Mouse (Mus musculus) testis, adult 2 months (tissue): Measurements from ENCODE around the gene Atp6v1g2.

ENCODE experiments used
- CTCF ChIP-seq: fragments of 200-500 bp; IDR thresholded peaks from 2 replicates; pipeline ENCODE4 v1.5.1; 2012; ENCODE audit warnings: low read depth, mild to moderate bottlenecking, inconsistent platforms, low read length, moderate library complexity; ENCODE audit not compliant: control insufficient read depth, insufficient read depth, insufficient replicate concordance
- POLR2A ChIP-seq: fragments of 200-500 bp; IDR thresholded peaks from 2 replicates; pipeline ENCODE4 v1.6.1; 2012; ENCODE audit warnings: low read depth, mild to moderate bottlenecking, inconsistent platforms, low read length, moderate library complexity; ENCODE audit not compliant: control insufficient read depth

- TF ChIP-seq CTCF, result no peak
- no peak for TF ChIP-seq POLR2A
These were observed 26.2 kb downstream of the Atp6v1g2 start for GRCm38 (mm10) chr17:35259621-35260020.
